Mouse (Mus musculus) midbrain, embryonic 11.5 days (tissue): ENCODE data around the gene Mphosph6. TPM values are rescaled to one million over a fixed set of nuclear protein-coding genes. Genes with fewer than 3 reads are reported as not detected.
A peak's percentile ranks its signal among the peaks of the same experiment; 100 is the strongest.

Experiments used
- ATAC-seq: fragments of 200-750 bp; cut with Nextera tagmentation; 2 replicates; pipeline ENCODE4 v1.8.0; 2017; ENCODE audit warnings: moderate TSS enrichment, moderate library complexity; ENCODE audit not compliant: low FRiP score
- DNase-seq: peaks from one replicate; pipeline ENCODE4 v3.0.0; 2015; ENCODE audit warnings: low spot score; ENCODE audit errors: missing footprints
- H3K27ac ChIP-seq: fragments of 300-500 bp; sonication (generic); 2 replicates; pipeline ENCODE4 v1.5.1; 2014; ENCODE audit warnings: low read depth, low read length
- H3K27me3 ChIP-seq: fragments of 300-500 bp; sonication (generic); 2 replicates; pipeline ENCODE4 v1.6.1; 2014; ENCODE audit warnings: mild to moderate bottlenecking, low read length, moderate library complexity, mixed read lengths; ENCODE audit not compliant: control insufficient read depth, insufficient read depth
- H3K36me3 ChIP-seq: fragments of 300-500 bp; sonication (generic); 2 replicates; pipeline ENCODE4 v1.6.1; 2014; ENCODE audit warnings: mild to moderate bottlenecking, low read length, moderate library complexity, mixed read lengths; ENCODE audit not compliant: control insufficient read depth, insufficient read depth
- H3K4me1 ChIP-seq: fragments of 300-500 bp; sonication (generic); 2 replicates; pipeline ENCODE4 v1.6.1; 2014; ENCODE audit warnings: low read length; ENCODE audit not compliant: control insufficient read depth, insufficient read depth
- H3K4me2 ChIP-seq: fragments of 300-500 bp; sonication (generic); 2 replicates; pipeline ENCODE4 v1.6.1; 2014; ENCODE audit warnings: mild to moderate bottlenecking, moderate library complexity
- H3K4me3 ChIP-seq: fragments of 300-500 bp; sonication (generic); 2 replicates; pipeline ENCODE4 v1.5.1; 2014; ENCODE audit warnings: low read depth, low read length
- H3K9ac ChIP-seq: fragments of 300-500 bp; sonication (generic); 2 replicates; pipeline ENCODE4 v1.6.1; 2014; ENCODE audit warnings: low read length
- H3K9me3 ChIP-seq: fragments of 300-500 bp; sonication (generic); 2 replicates; pipeline ENCODE4 v1.6.1; 2016; ENCODE audit warnings: low read length; ENCODE audit not compliant: control insufficient read depth
- WGBS: fragments of 180-500 bp; shearing (Covaris S2); extraction: QIAGEN DNeasy Blood & Tissue Kit; methylation state at CpG from one replicate; pipeline ENCODE4 v1.1.7; 2014; 5-methylcytosine and 5-hydroxymethylcytosine counted together
- polyA plus RNA-seq: library from polyadenylated mRNA; unstranded; fragments of >200 nt; fragmentation: Nextera tagmentation; extraction: Ambion mirVana; gene quantifications from 2 replicates; pipeline ENCODE4 v1.2.1, GENCODE M21; 2014

Mphosph6 gene
- polyA plus RNA-seq, 1 experiment from 2014 or later, result 59.0 TPM

DNA sequence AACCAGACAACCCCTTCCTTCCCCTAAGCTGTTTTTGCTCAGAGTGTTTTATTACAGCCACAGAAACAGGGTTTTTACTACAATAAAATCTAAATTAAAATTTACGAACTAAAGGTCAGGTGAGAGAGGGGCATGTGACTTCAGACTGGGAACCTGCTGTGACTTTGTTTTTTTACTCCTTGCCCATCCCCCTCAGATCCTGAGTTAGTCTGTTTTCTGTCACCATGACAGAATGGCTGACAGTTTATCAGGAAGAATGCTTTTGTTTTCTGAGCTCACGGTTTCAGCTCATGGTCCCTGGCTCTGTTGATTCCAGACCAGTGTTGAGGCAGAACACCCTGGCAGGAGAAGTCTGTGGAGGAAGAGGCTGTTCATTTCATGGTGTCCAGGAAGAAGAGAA is 52.3 kb downstream of the Mphosph6 start:
- no peak overlapping the region for H3K4me2 ChIP-seq
- H3K4me3 ChIP-seq, result no peak overlapping the region
- H3K9ac ChIP-seq, result no peak overlapping the region
- H3K27me3 ChIP-seq, result no peaks in the 10 kb centered on the region
- ATAC-seq, result no peak
- WGBS, result 47% methylated on average over 2 of the region's 2 CpGs
- no peak overlapping the region for H3K27ac ChIP-seq
- H3K9me3 ChIP-seq, result no peaks in the 10 kb centered on the region
- H3K36me3 ChIP-seq, result no peaks in the 10 kb centered on the region
- H3K4me1 ChIP-seq, result no peaks in the 10 kb centered on the region
- peak; percentile 2 for DNase-seq

- no peak overlapping the region for H3K9ac ChIP-seq
- H3K4me1 ChIP-seq, result no peaks in the 10 kb centered on the region
- H3K27ac ChIP-seq, result no peak overlapping the region
- no peaks in the 10 kb centered on the region for H3K27me3 ChIP-seq
- H3K36me3 ChIP-seq, result no peaks in the 10 kb centered on the region
- H3K9me3 ChIP-seq, result no peaks in the 10 kb centered on the region
- no peak overlapping the region for H3K4me3 ChIP-seq
- 87% methylated on average over 8 of the region's 9 CpGs for WGBS
- H3K4me2 ChIP-seq, result no peak overlapping the region
- DNase-seq (peak; percentile 76), ATAC-seq (no peak)
These were observed 53.6 kb downstream of the Mphosph6 start for GRCm38 (mm10) chr8:117747886-117748730.

DNA sequence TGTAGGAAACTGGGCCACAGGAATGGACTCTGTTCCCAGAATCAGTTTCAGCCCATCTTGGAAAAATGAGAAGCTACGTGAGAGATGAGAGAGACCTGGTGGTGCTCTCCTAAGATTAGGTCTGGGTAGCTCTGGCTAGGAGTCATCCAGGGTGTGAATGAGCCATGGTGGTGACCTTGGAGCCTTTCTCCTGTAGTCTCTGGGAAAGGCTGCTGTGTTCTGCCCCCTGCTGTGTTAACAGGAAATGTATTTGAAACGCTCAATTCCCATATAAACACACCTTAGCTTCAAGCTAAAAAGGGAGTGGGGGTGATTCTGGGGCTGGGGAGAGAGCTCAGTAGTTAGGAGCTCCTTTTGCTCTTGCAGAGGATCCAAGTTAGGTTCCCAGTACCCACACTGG is 54.3 kb downstream of the Mphosph6 start:
- Histone ChIP-seq H3K9ac (no peak overlapping the region), H3K4me3 (no peak overlapping the region), H3K27me3 (no peaks in the 10 kb centered on the region), H3K27ac (no peak overlapping the region), H3K4me1 (no peaks in the 10 kb centered on the region), H3K36me3 (no peaks in the 10 kb centered on the region), H3K4me2 (no peak overlapping the region), H3K9me3 (no peaks in the 10 kb centered on the region)
- DNase-seq (peak; percentile 4), ATAC-seq (no peak)
- 54% methylated on average over 2 of the region's 2 CpGs for WGBS

DNA sequence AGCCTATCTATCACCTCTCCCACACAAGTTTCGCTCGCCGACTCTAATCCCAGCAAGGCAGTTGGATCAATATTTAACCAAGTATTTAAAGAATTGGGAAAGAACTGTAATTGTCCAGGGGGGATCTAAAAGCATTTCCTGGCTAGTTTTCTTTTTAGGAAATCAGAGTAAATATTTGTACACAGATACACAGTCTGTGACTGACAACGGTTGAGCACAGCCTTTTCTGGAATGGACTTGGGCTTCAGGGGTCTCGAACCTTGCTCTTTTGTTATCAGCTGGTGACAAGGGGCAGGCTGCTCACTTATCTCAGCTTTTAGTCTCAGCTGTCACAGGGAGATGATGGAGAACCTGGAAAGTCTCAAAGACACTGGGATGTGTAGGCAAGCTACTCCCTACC is 55.1 kb downstream of the Mphosph6 start:
- Histone ChIP-seq H3K9ac (no peak overlapping the region), H3K4me3 (no peak overlapping the region), H3K9me3 (no peaks in the 10 kb centered on the region), H3K27ac (no peak overlapping the region), H3K4me1 (no peaks in the 10 kb centered on the region), H3K4me2 (no peak overlapping the region), H3K27me3 (no peaks in the 10 kb centered on the region), H3K36me3 (no peaks in the 10 kb centered on the region)
- ATAC-seq (no peak), DNase-seq (peak; percentile 62)
- 81% methylated on average over 5 of the region's 5 CpGs for WGBS

- no peak overlapping the region for H3K9ac ChIP-seq
- H3K4me3 ChIP-seq, result no peak overlapping the region
- no peaks in the 10 kb centered on the region for H3K36me3 ChIP-seq
- DNase-seq (peak; percentile 60), ATAC-seq (no peak)
- no peak overlapping the region for H3K4me2 ChIP-seq
- no peaks in the 10 kb centered on the region for H3K27me3 ChIP-seq
- no peaks in the 10 kb centered on the region for H3K9me3 ChIP-seq
- H3K4me1 ChIP-seq, result no peaks in the 10 kb centered on the region
- WGBS, result 84% methylated on average over 15 of the region's 15 CpGs
- H3K27ac ChIP-seq, result no peak overlapping the region
These were observed 59.2 kb downstream of the Mphosph6 start for GRCm38 (mm10) chr8:117742431-117743012.

Other genes with a start within 250 kb of the Mphosph6 start
- 0.11 and 0.52 TPM in 2 replicates for gene Sdr42e1, start 128.3 kb downstream of the Mphosph6 start, polyA plus RNA-seq
- not detected in 2 replicates for gene Hsd17b2, start 100.0 kb downstream of the Mphosph6 start, polyA plus RNA-seq